Mouse (Mus musculus) intestine, embryonic 14.5 days (tissue): Measurements from ENCODE around the gene Wdr72. TPM values are rescaled to one million over a fixed set of nuclear protein-coding genes. Genes with fewer than 3 reads are reported as not detected.
A peak's percentile ranks its signal among the peaks of the same experiment; 100 is the strongest.

Experiments used
- ATAC-seq: fragments of 200-750 bp; cut with Nextera tagmentation; replicated peaks from 2 replicates; pipeline ENCODE4 v1.8.0; 2017; ENCODE audit warnings: low read depth, moderate number of reproducible peaks, moderate TSS enrichment, moderate library complexity; ENCODE audit not compliant: low FRiP score, low TSS enrichment
- DNase-seq: peaks from one replicate; pipeline ENCODE4 v3.0.0-alpha.2; 2018; ENCODE audit warnings: low spot score
- H3K27ac ChIP-seq: fragments of 300-500 bp; sonication (generic); 2 replicates; pipeline ENCODE4 v1.5.1; 2014; ENCODE audit warnings: low read depth, mild to moderate bottlenecking, control low read depth
- H3K27me3 ChIP-seq: fragments of 300-500 bp; sonication (generic); replicated peaks from 2 replicates; pipeline ENCODE4 v1.6.1; 2014; ENCODE audit warnings: low read length, control low read depth; ENCODE audit not compliant: control insufficient read depth, insufficient read depth
- H3K36me3 ChIP-seq: fragments of 300-500 bp; sonication (generic); 2 replicates; pipeline ENCODE4 v1.6.1; 2014; ENCODE audit warnings: low read length, control low read depth; ENCODE audit not compliant: control insufficient read depth, insufficient read depth
- H3K4me1 ChIP-seq: fragments of 300-500 bp; sonication (generic); replicated peaks from 2 replicates; pipeline ENCODE4 v1.6.1; 2014; ENCODE audit warnings: low read length, control low read depth, mixed read lengths; ENCODE audit not compliant: control insufficient read depth, insufficient read depth
- H3K4me2 ChIP-seq: fragments of 300-500 bp; sonication (generic); 2 replicates; pipeline ENCODE4 v1.6.1; 2014; ENCODE audit warnings: low read length
- H3K4me3 ChIP-seq: fragments of 300-500 bp; sonication (generic); 2 replicates; pipeline ENCODE4 v1.5.1; 2014; ENCODE audit warnings: low read depth, low read length, control low read depth, mixed read lengths
- H3K9ac ChIP-seq: fragments of 300-500 bp; sonication (generic); 2 replicates; pipeline ENCODE4 v1.6.1; 2014; ENCODE audit warnings: mild to moderate bottlenecking, low read length
- H3K9me3 ChIP-seq: fragments of 300-500 bp; sonication (generic); 2 replicates; pipeline ENCODE4 v1.6.1; 2016; ENCODE audit warnings: low read length, control low read depth; ENCODE audit not compliant: control insufficient read depth
- WGBS: fragments of 180-500 bp; shearing (Covaris S2); extraction: QIAGEN DNeasy Blood & Tissue Kit; methylation state at CpG from one replicate; pipeline ENCODE4 v1.1.7; 2014; 5-methylcytosine and 5-hydroxymethylcytosine counted together
- polyA plus RNA-seq: library from polyadenylated mRNA; unstranded; fragments of >200 nt; fragmentation: Nextera tagmentation; extraction: Ambion mirVana; gene quantifications from 2 replicates; pipeline ENCODE4 v1.2.1, GENCODE M21; 2014

The Wdr72 gene
- polyA plus RNA-seq, 1 experiment from 2014 or later, result 0.24 TPM

- no peaks in the 10 kb centered on the region for H3K27me3 ChIP-seq
- no peak overlapping the region for H3K9ac ChIP-seq
- WGBS, result 64% methylated on average over 4 of the region's 4 CpGs
- DNase-seq (no peak), ATAC-seq (no peak)
- no peaks in the 10 kb centered on the region for H3K4me1 ChIP-seq
- no peak overlapping the region for H3K27ac ChIP-seq
- no peaks in the 10 kb centered on the region for H3K9me3 ChIP-seq
- H3K36me3 ChIP-seq, result no peaks in the 10 kb centered on the region
- H3K4me2 ChIP-seq, result no peak overlapping the region
- H3K4me3 ChIP-seq, result no peak overlapping the region
Measured at GRCm38 (mm10) chr9:74258389-74258788, 148.2 kb downstream of the Wdr72 start.

DNA sequence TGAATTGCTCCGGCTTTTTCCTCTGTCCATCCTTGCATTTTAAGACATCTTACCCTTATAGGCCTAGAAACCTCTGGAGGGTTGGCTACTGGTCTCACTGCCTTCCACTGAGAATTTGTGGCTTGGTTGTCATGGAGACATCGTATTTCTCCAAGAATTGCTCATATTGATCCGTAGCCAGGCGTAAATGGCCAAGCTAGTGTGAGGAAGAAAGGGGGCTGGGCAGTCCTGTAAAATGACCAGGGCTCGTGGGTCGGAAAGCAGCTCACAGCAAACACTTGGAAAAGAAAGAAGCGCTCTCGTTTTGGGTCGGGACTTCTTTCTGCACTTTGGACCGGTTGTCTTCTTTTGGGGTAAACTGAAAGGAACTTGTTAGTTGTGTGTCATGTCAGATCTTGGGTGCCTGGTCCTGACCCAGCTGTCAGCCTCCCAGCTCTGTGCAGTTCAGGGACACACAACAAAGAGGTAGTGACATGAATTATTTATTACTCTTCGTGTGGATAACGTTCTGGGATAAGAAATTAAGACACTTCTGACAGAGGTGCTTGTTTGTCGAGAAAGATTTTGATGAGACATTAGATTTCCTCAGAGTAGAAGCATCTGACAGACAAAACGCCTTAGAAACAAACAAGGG is 167.7 kb downstream of the Wdr72 start:
- no peak overlapping the region for H3K9ac ChIP-seq
- no peak overlapping the region for H3K4me2 ChIP-seq
- no peak overlapping the region for H3K27ac ChIP-seq
- H3K36me3 ChIP-seq, result no peaks in the 10 kb centered on the region
- no peaks in the 10 kb centered on the region for H3K9me3 ChIP-seq
- DNase-seq, result no peak
- H3K27me3 ChIP-seq, result no peaks in the 10 kb centered on the region
- H3K4me3 ChIP-seq, result no peak overlapping the region
- ATAC-seq, result no peak
- peaks cover 15% of the 10 kb centered on the region for H3K4me1 ChIP-seq
- WGBS, result 56% methylated on average over 14 of the region's 14 CpGs

- H3K4me2 ChIP-seq, result no peak overlapping the region
- H3K36me3 ChIP-seq, result no peaks in the 10 kb centered on the region
- DNase-seq, result no peak
- H3K9me3 ChIP-seq, result no peaks in the 10 kb centered on the region
- 57% methylated on average over 3 of the region's 3 CpGs for WGBS
- H3K27me3 ChIP-seq, result no peaks in the 10 kb centered on the region
- H3K27ac ChIP-seq, result no peak overlapping the region
- no peak overlapping the region for H3K9ac ChIP-seq
- no peak overlapping the region for H3K4me3 ChIP-seq
- no peak for ATAC-seq
- H3K4me1 ChIP-seq, result peaks cover 9% of the 10 kb centered on the region
Measured at GRCm38 (mm10) chr9:74282072-74282471, 171.9 kb downstream of the Wdr72 start.

DNA sequence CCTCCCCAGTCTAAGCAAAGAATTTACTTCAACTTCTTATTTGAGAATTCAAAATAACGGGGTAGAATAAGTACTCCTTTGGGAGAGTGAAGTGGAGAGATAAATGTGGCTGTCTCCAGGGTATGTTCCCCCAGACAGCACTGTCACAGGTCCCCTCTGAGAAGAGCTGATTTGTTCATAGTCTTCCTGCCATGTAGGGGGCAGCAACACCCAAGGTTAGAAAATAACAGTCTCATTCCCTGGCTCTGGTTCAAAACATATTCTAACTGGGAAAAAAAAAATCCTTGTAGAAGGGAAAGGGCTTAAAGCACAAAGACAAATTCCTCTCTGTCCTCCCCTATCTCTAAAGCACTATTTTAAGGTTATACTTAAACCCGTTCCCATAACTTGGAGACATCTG is 176.1 kb downstream of the Wdr72 start:
- 33% methylated on average over 2 of the region's 2 CpGs for WGBS
- ATAC-seq (no peak), DNase-seq (no peak)
- Histone ChIP-seq H3K4me1 (0 out of 2 replicates have a peak, but pooled peaks cover 2% of the 10 kb centered on the region), H3K4me2 (no peak overlapping the region), H3K9ac (no peak overlapping the region), H3K36me3 (no peaks in the 10 kb centered on the region), H3K27me3 (no peaks in the 10 kb centered on the region), H3K9me3 (no peaks in the 10 kb centered on the region), H3K4me3 (no peak overlapping the region), H3K27ac (no peak overlapping the region)

- H3K36me3 ChIP-seq, result no peaks in the 10 kb centered on the region
- H3K4me3 ChIP-seq, result no peak overlapping the region
- ATAC-seq (no peak), DNase-seq (no peak)
- WGBS, result 77% methylated on average over 3 of the region's 3 CpGs
- no peaks in the 10 kb centered on the region for H3K27me3 ChIP-seq
- no peak overlapping the region for H3K9ac ChIP-seq
- no peaks in the 10 kb centered on the region for H3K9me3 ChIP-seq
- H3K4me2 ChIP-seq, result no peak overlapping the region
- no peaks in the 10 kb centered on the region for H3K4me1 ChIP-seq
- no peak overlapping the region for H3K27ac ChIP-seq
Measured at GRCm38 (mm10) chr9:74294479-74294878, 184.3 kb downstream of the Wdr72 start.

DNA sequence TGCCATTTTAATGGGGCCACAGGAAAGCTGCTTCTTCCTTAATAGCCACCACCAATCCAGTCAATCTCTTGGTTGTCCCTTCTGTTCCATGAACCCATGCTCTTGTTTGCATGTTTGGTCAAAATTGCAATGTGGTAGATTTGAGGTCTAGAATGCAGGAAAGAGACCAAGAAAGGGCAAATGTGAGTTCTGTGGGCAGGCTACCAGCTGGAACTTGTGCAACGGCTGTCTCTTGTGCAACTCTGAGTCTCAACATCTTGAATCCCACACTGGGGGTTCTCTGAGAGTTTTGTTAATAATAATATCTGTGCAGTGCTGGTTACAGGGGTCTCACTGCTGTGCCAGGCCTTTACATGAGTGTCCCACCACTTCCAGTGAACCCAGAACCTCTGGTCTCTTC is 208.6 kb downstream of the Wdr72 start:
- Histone ChIP-seq H3K4me2 (no peak overlapping the region), H3K9me3 (no peaks in the 10 kb centered on the region), H3K4me3 (no peak overlapping the region), H3K27ac (no peak overlapping the region), H3K36me3 (no peaks in the 10 kb centered on the region), H3K27me3 (no peaks in the 10 kb centered on the region), H3K9ac (no peak overlapping the region), H3K4me1 (no peaks in the 10 kb centered on the region)
- 96% methylated on average over 1 of the region's 1 CpGs for WGBS
- no peak for DNase-seq
- ATAC-seq, result no peak

- no peak overlapping the region for H3K27ac ChIP-seq
- H3K4me1 ChIP-seq, result no peaks in the 10 kb centered on the region
- WGBS, result 37% methylated on average over 11 of the region's 11 CpGs
- no peaks in the 10 kb centered on the region for H3K27me3 ChIP-seq
- H3K4me2 ChIP-seq, result no peak overlapping the region
- H3K4me3 ChIP-seq, result no peak overlapping the region
- H3K36me3 ChIP-seq, result no peaks in the 10 kb centered on the region
- no peaks in the 10 kb centered on the region for H3K9me3 ChIP-seq
- DNase-seq (no peak), ATAC-seq (peak; percentile 70)
- no peak overlapping the region for H3K9ac ChIP-seq
Measured at GRCm38 (mm10) chr9:74324089-74324924, 214.2 kb downstream of the Wdr72 start.

GRCm38 (mm10) chr9:74324925-74325295 is 214.8 kb downstream of the Wdr72 start:
- 53% methylated on average over 3 of the region's 3 CpGs for WGBS

DNA sequence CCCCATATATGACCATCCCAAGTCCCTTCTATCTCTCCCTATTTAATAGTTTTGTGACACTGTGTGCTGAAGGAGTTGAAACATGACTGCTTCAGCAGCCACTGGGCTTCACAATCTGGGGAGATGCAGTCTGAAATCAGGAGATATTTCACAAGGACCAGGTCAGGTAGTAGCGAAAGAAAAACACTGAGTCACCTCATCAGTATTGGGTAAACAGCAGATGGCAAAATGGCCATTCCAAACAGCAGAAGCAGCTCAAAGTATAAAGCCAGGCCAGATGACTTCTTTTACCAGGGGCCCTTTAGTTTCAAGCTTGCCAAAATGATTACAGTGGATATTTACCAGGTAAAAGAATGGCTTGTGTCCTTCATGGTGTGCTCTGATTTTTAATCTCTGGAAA is 215.8 kb downstream of the Wdr72 start:
- H3K27ac ChIP-seq, result no peak overlapping the region
- DNase-seq (no peak), ATAC-seq (no peak)
- H3K4me1 ChIP-seq, result no peaks in the 10 kb centered on the region
- no peak overlapping the region for H3K4me2 ChIP-seq
- no peak overlapping the region for H3K9ac ChIP-seq
- 58% methylated on average over 1 of the region's 1 CpGs for WGBS
- no peak overlapping the region for H3K4me3 ChIP-seq
- H3K36me3 ChIP-seq, result no peaks in the 10 kb centered on the region
- no peaks in the 10 kb centered on the region for H3K9me3 ChIP-seq
- no peaks in the 10 kb centered on the region for H3K27me3 ChIP-seq

More at GRCm38 (mm10) chr9:74324925-74325295, 214.8 kb downstream of the Wdr72 start:
- ATAC-seq (peak; percentile 15; the same call in 1 of the 2 replicates), DNase-seq (no peak)
- Histone ChIP-seq H3K4me1 (no peaks in the 10 kb centered on the region), H3K9ac (no peak overlapping the region), H3K9me3 (no peaks in the 10 kb centered on the region), H3K4me2 (no peak overlapping the region), H3K27me3 (no peaks in the 10 kb centered on the region), H3K27ac (no peak overlapping the region), H3K4me3 (no peak overlapping the region), H3K36me3 (no peaks in the 10 kb centered on the region)
